Mouse (Mus musculus): ENCODE measurements around the gene Zfp385b. TPM values are rescaled to one million over a fixed set of nuclear protein-coding genes. Genes with fewer than 3 reads are reported as not detected.

Zfp385b gene
- polyA plus RNA-seq, 1 experiment: not detected

GRCm38 (mm10) chr2:77454341-77454937, 365.0 kb downstream of the Zfp385b start:
- no peak for TF ChIP-seq GATA1 (IDR thresholded peaks at IDR 0.05; ENCODE audit: low read length)

- TF ChIP-seq GATA1 (IDR thresholded peaks at IDR 0.05; ENCODE audit: low read length): no peak
These were observed 365.7 kb downstream of the Zfp385b start for GRCm38 (mm10) chr2:77453786-77454185.

- TF ChIP-seq GATA1 (IDR thresholded peaks at IDR 0.05; ENCODE audit: low read length): no peak
These were observed 370.4 kb downstream of the Zfp385b start for GRCm38 (mm10) chr2:77448951-77449480.

- TF ChIP-seq GATA1 (IDR thresholded peaks at IDR 0.05; ENCODE audit: low read length): no peak
These were observed 375.2 kb downstream of the Zfp385b start for GRCm38 (mm10) chr2:77444282-77444681.

- TF ChIP-seq GATA1 (IDR thresholded peaks at IDR 0.05; ENCODE audit: low read length): no peak
These were observed 378.8 kb downstream of the Zfp385b start for GRCm38 (mm10) chr2:77440591-77440990.

GRCm38 (mm10) chr2:77436241-77436759, 383.1 kb downstream of the Zfp385b start:
- no peak for TF ChIP-seq GATA1 (IDR thresholded peaks at IDR 0.05; ENCODE audit: low read length)

- TF ChIP-seq GATA1 (IDR thresholded peaks at IDR 0.05; ENCODE audit: low read length): no peak
These were observed 400.0 kb downstream of the Zfp385b start for GRCm38 (mm10) chr2:77419476-77419875.

- no peak for TF ChIP-seq GATA1 (IDR thresholded peaks at IDR 0.05; ENCODE audit: low read length)
These were observed 401.4 kb downstream of the Zfp385b start for GRCm38 (mm10) chr2:77418078-77418477.

GRCm38 (mm10) chr2:77412171-77412570, 407.3 kb downstream of the Zfp385b start:
- TF ChIP-seq GATA1 (IDR thresholded peaks at IDR 0.05; ENCODE audit: low read length): no peak

- TF ChIP-seq GATA1 (IDR thresholded peaks at IDR 0.05; ENCODE audit: low read length): no peak
These were observed 407.8 kb downstream of the Zfp385b start for GRCm38 (mm10) chr2:77411612-77412011.

- TF ChIP-seq GATA1 (IDR thresholded peaks at IDR 0.05; ENCODE audit: low read length): no peak
These were observed 409.8 kb downstream of the Zfp385b start for GRCm38 (mm10) chr2:77409521-77410135.

GRCm38 (mm10) chr2:77408972-77409371, 410.5 kb downstream of the Zfp385b start:
- no peak for TF ChIP-seq GATA1 (IDR thresholded peaks at IDR 0.05; ENCODE audit: low read length)

GRCm38 (mm10) chr2:77402329-77402728, 417.1 kb downstream of the Zfp385b start:
- TF ChIP-seq GATA1 (IDR thresholded peaks at IDR 0.05; ENCODE audit: low read length): no peak

- no peak for TF ChIP-seq GATA1 (IDR thresholded peaks at IDR 0.05; ENCODE audit: low read length)
These were observed 417.8 kb downstream of the Zfp385b start for GRCm38 (mm10) chr2:77401438-77402235.

- TF ChIP-seq GATA1 (IDR thresholded peaks at IDR 0.05; ENCODE audit: low read length): no peak
These were observed 425.6 kb downstream of the Zfp385b start for GRCm38 (mm10) chr2:77393881-77394280.

- TF ChIP-seq GATA1 (IDR thresholded peaks at IDR 0.05; ENCODE audit: low read length): no peak
These were observed 431.3 kb downstream of the Zfp385b start for GRCm38 (mm10) chr2:77388186-77388585.
